Comparison of ENCODE assay signal across 20 mouse cellular contexts in genomic region chr5:45136696-45137095, GRCm38 (mm10).
A peak's percentile ranks its signal among the peaks of the same experiment; 100 is the strongest.
DNase-seq lines count a peak whose midpoint lies in the region; ATAC-seq lines count a peak whose summit lies in the region.
"Had no signal": no experiment of that assay in that cellular context is flagged by ENCODE, and none has a peak within 500 bp of the region (broad histone marks: within the 10 kb centered on the region; RNA-seq: fewer than 3 reads in every experiment).

No protein-coding gene starts in this region.

- no peaks in the 10 kb centered on the region for H3K36me3 ChIP-seq in forebrain, embryonic 11.5 days (ENCODE audit: control insufficient read depth, insufficient read depth, low read length)
- H3K36me3 ChIP-seq in forebrain, embryonic 10.5 days (replicated peaks) = no peaks in the 10 kb centered on the region
- no peaks in the 10 kb centered on the region for H3K36me3 ChIP-seq in neural tube, embryonic 12.5 days
- H3K36me3 ChIP-seq in midbrain, embryonic 15.5 days (replicated peaks) = no peaks in the 10 kb centered on the region
- H3K36me3 ChIP-seq: embryonic facial prominence, embryonic 13.5 days; liver, embryonic 12.5 days; lung, embryonic 15.5 days had no signal

- no peak for DNase-seq in forebrain, embryonic 11.5 days (ENCODE audit: low spot score)
- DNase-seq in forebrain, embryonic 10.5 days (ENCODE audit: extremely low spot score, low spot score) = no peak
- DNase-seq in neural tube, embryonic 10.5 days (ENCODE audit: extremely low spot score, low spot score) = no peak
- DNase-seq in spleen, adult 12 weeks (ENCODE audit: low spot score) = no peak
- no peak for DNase-seq in adrenal gland, postnatal 14 days
- DNase-seq in left cerebral cortex, postnatal 36 days (ENCODE audit: low spot score in 2 of 2) = no peak
- DNase-seq: adrenal gland, postnatal 36 days; cerebellum, adult 8-10 months; gastrocnemius, postnatal 10 days; heart, adult 18-20 months; kidney, adult 11 months had no signal

- H3K4me1 ChIP-seq in forebrain, embryonic 11.5 days (replicated peaks; ENCODE audit: control insufficient read depth, insufficient read depth, low read length) = no peaks in the 10 kb centered on the region; the same call in 1 of the 2 replicates
- peaks cover 9% of the 10 kb centered on the region for H3K4me1 ChIP-seq in forebrain, embryonic 10.5 days
- no peaks in the 10 kb centered on the region for H3K4me1 ChIP-seq in neural tube, embryonic 12.5 days
- no peaks in the 10 kb centered on the region for H3K4me1 ChIP-seq in midbrain, embryonic 15.5 days
- H3K4me1 ChIP-seq: embryonic facial prominence, embryonic 13.5 days; liver, embryonic 12.5 days; lung, embryonic 15.5 days had no signal

- 43% methylated on average over 3 of the region's 3 CpGs for WGBS in forebrain, embryonic 11.5 days
- WGBS in forebrain, embryonic 10.5 days = 67% methylated on average over 3 of the region's 3 CpGs
- 20% methylated on average over 3 of the region's 3 CpGs for WGBS in neural tube, embryonic 12.5 days
- WGBS in midbrain, embryonic 15.5 days = 37% methylated on average over 3 of the region's 3 CpGs

- no peak overlapping the region for H3K4me2 ChIP-seq in forebrain, embryonic 11.5 days (ENCODE audit: low read depth, low read length, severe bottlenecking)
- no peak overlapping the region for H3K4me2 ChIP-seq in neural tube, embryonic 12.5 days (replicated peaks)
- no peak overlapping the region for H3K4me2 ChIP-seq in midbrain, embryonic 15.5 days
- H3K4me2 ChIP-seq: embryonic facial prominence, embryonic 13.5 days; liver, embryonic 12.5 days; lung, embryonic 15.5 days had no signal

- H3K27ac ChIP-seq in forebrain, embryonic 11.5 days (ENCODE audit: low read depth, low read length) = no peak overlapping the region; the same call in 1 of the 2 replicates
- H3K27ac ChIP-seq in forebrain, embryonic 10.5 days = no peak overlapping the region
- H3K27ac ChIP-seq in neural tube, embryonic 12.5 days = no peak overlapping the region
- H3K27ac ChIP-seq in midbrain, embryonic 15.5 days = peak overlapping the region; percentile 35
- H3K27ac ChIP-seq: embryonic facial prominence, embryonic 13.5 days; layer of hippocampus, adult 2 months; left cerebral cortex, adult 2 months; liver, embryonic 12.5 days; lung, embryonic 15.5 days had no signal

- no peak overlapping the region for H3K4me3 ChIP-seq in forebrain, embryonic 11.5 days (ENCODE audit: low read depth, low read length)
- H3K4me3 ChIP-seq in forebrain, embryonic 10.5 days = no peak overlapping the region
- no peak overlapping the region for H3K4me3 ChIP-seq in neural tube, embryonic 12.5 days
- no peak overlapping the region for H3K4me3 ChIP-seq in midbrain, embryonic 15.5 days
- H3K4me3 ChIP-seq: embryonic facial prominence, embryonic 13.5 days; layer of hippocampus, adult 2 months; left cerebral cortex, adult 2 months; liver, embryonic 12.5 days; lung, embryonic 15.5 days had no signal

- no peaks in the 10 kb centered on the region for H3K27me3 ChIP-seq in forebrain, embryonic 11.5 days (ENCODE audit: control insufficient read depth, insufficient read depth, low read length)
- H3K27me3 ChIP-seq in forebrain, embryonic 10.5 days (ENCODE audit: poor library complexity, severe bottlenecking) = no peaks in the 10 kb centered on the region
- no peaks in the 10 kb centered on the region for H3K27me3 ChIP-seq in neural tube, embryonic 12.5 days (replicated peaks)
- no peaks in the 10 kb centered on the region for H3K27me3 ChIP-seq in midbrain, embryonic 15.5 days (replicated peaks)
- H3K27me3 ChIP-seq: embryonic facial prominence, embryonic 13.5 days; liver, embryonic 12.5 days; lung, embryonic 15.5 days; Patski had no signal

- 0 out of 2 replicates have a peak, but pooled peaks have one; percentile 51 for ATAC-seq in forebrain, embryonic 11.5 days (replicated peaks; ENCODE audit: low FRiP score)
- 0 out of 2 replicates have a peak, but pooled peaks have one; percentile 29 for ATAC-seq in neural tube, embryonic 12.5 days (ENCODE audit: low FRiP score, low read depth)
- 0 out of 2 replicates have a peak, but pooled peaks have one; percentile 20 for ATAC-seq in midbrain, embryonic 15.5 days (replicated peaks)
- ATAC-seq: activated CD4-positive, CD25-positive, alpha-beta regulatory T cell, adult 4 months; liver, embryonic 12.5 days; Patski had no signal

- no peak overlapping the region for H3K9ac ChIP-seq in forebrain, embryonic 11.5 days (ENCODE audit: low read length)
- H3K9ac ChIP-seq in neural tube, embryonic 12.5 days = no peak overlapping the region
- H3K9ac ChIP-seq in midbrain, embryonic 15.5 days = no peak overlapping the region
- H3K9ac ChIP-seq: embryonic facial prominence, embryonic 13.5 days; liver, embryonic 12.5 days; lung, embryonic 15.5 days had no signal

- intact Hi-C loops in left cerebral cortex, postnatal 36 days (cut with DNase I) = no loop called here

- H3K9me3 ChIP-seq in forebrain, embryonic 11.5 days (ENCODE audit: control insufficient read depth, low read length) = no peaks in the 10 kb centered on the region
- H3K9me3 ChIP-seq in forebrain, embryonic 10.5 days = no peaks in the 10 kb centered on the region
- no peaks in the 10 kb centered on the region for H3K9me3 ChIP-seq in neural tube, embryonic 12.5 days
- no peaks in the 10 kb centered on the region for H3K9me3 ChIP-seq in midbrain, embryonic 15.5 days
- H3K9me3 ChIP-seq: embryonic facial prominence, embryonic 13.5 days; liver, embryonic 12.5 days; lung, embryonic 15.5 days had no signal
